Mouse (Mus musculus) MEL-GATA-1-ER (cell line): ENCODE data around the gene Peg3.
"Not testable (repeated sequence)": the region's sequence is repeated elsewhere in the genome, so short reads cannot be mapped to it uniquely, and the experiment has no call there.

Experiments used
- DNase-seq: peaks from one replicate; pipeline ENCODE4 v3.0.0-alpha.2; 2012; ENCODE audit warnings: low read depth; ENCODE audit errors: extremely low read depth

Gene Peg3

GRCm38 (mm10) chr7:6730241-6730640 lies at the start of gene Peg3, which contains the start of gene Usp29:
Gene Peg3, minus strand, starts transcription at chr7:6730431.
Gene Usp29, plus strand, starts transcription at chr7:6730578.
- no peak for DNase-seq

- DNase-seq = no peak
Observed at GRCm38 (mm10) chr7:6779172-6779571, 48.9 kb upstream of the Peg3 start.

GRCm38 (mm10) chr7:6777689-6778088 lies 47.5 kb upstream of the Peg3 start:
- no peak for DNase-seq

- no peak for DNase-seq
Observed at GRCm38 (mm10) chr7:6777107-6777506, 46.9 kb upstream of the Peg3 start.

GRCm38 (mm10) chr7:6776314-6777059 lies 46.3 kb upstream of the Peg3 start:
- no peak for DNase-seq

- not testable (repeated sequence) for DNase-seq
Observed at GRCm38 (mm10) chr7:6773865-6774413, 43.7 kb upstream of the Peg3 start.

- DNase-seq = no peak
Observed at GRCm38 (mm10) chr7:6770286-6770685, 40.1 kb upstream of the Peg3 start.

GRCm38 (mm10) chr7:6765240-6765639 lies 35.0 kb upstream of the Peg3 start:
- DNase-seq = no peak

- DNase-seq = no peak
Observed at GRCm38 (mm10) chr7:6760170-6760569, 29.9 kb upstream of the Peg3 start.

GRCm38 (mm10) chr7:6759698-6760097 lies 29.5 kb upstream of the Peg3 start:
- DNase-seq = no peak

GRCm38 (mm10) chr7:6756777-6757291 lies 26.6 kb upstream of the Peg3 start:
- DNase-seq = no peak

GRCm38 (mm10) chr7:6753440-6753839 lies 23.2 kb upstream of the Peg3 start:
- no peak for DNase-seq

GRCm38 (mm10) chr7:6749196-6749595 lies 19.0 kb upstream of the Peg3 start:
- DNase-seq = no peak

- no peak for DNase-seq
Observed at GRCm38 (mm10) chr7:6744281-6744904, 14.2 kb upstream of the Peg3 start.

GRCm38 (mm10) chr7:6736060-6736459 lies 5.8 kb upstream of the Peg3 start:
- no peak for DNase-seq

- DNase-seq = no peak
Observed at GRCm38 (mm10) chr7:6731930-6732329, 1.7 kb upstream of the Peg3 start.

GRCm38 (mm10) chr7:6731373-6731772 lies 1.1 kb upstream of the Peg3 start:
- DNase-seq = no peak

- DNase-seq = no peak
Observed at GRCm38 (mm10) chr7:6730801-6731200, 570 bp upstream of the Peg3 start.

- no peak for DNase-seq
Observed at GRCm38 (mm10) chr7:6729061-6729817, 992 bp downstream of the Peg3 start.

GRCm38 (mm10) chr7:6728263-6728931 lies 1.8 kb downstream of the Peg3 start:
- DNase-seq = no peak
